Mouse (Mus musculus): ENCODE measurements around the gene 4933417A18Rik. TPM values are rescaled to one million over a fixed set of nuclear protein-coding genes. Genes with fewer than 3 reads are reported as not detected.
A peak's percentile ranks its signal among the peaks of the same experiment; 100 is the strongest.
"Not testable (repeated sequence)": the region's sequence is repeated elsewhere in the genome, so short reads cannot be mapped to it uniquely, and the experiment has no call there.

4933417A18Rik gene
- not detected in 2 replicates for polyA plus RNA-seq (2016; fragmentation: Nextera tagmentation; extraction: Ambion mirVana)

GRCm38 (mm10) chr13:34924210-34924609 lies at the start of gene 4933417A18Rik, which contains the start of gene Fam217a:
Gene 4933417A18Rik (plus strand): TSS chr13:34924409.
Gene Fam217a (minus strand): TSS chr13:34924310.
- ATAC-seq (ENCODE audit: low FRiP score, low read depth), result no peak
- H3K36me3 ChIP-seq, result no peaks in the 10 kb centered on the region
- no peak within 1 kb of the TSS for H3K27ac ChIP-seq (replicated peaks)
- H3K4me2 ChIP-seq (replicated peaks), result no peak within 1 kb of the TSS
- 82% methylated on average over 4 of the region's 4 CpGs for WGBS
- H3K27me3 ChIP-seq, result no peaks in the 10 kb centered on the region
- no peaks in the 10 kb centered on the region for H3K9me3 ChIP-seq
- no peak within 1 kb of the TSS for H3K9ac ChIP-seq (replicated peaks)
- no peaks in the 10 kb centered on the region for H3K4me1 ChIP-seq
- H3K4me3 ChIP-seq, result no peak within 1 kb of the TSS

GRCm38 (mm10) chr13:34874736-34875135 lies 49.5 kb upstream of the 4933417A18Rik start:
- peak; percentile 23; the same call in 1 of the 2 replicates for ATAC-seq (ENCODE audit: low FRiP score, low read depth)
- H3K9me3 ChIP-seq, H3K36me3 ChIP-seq, H3K27me3 ChIP-seq: not testable (repeated sequence)
- peaks cover 24% of the 10 kb centered on the region for H3K4me1 ChIP-seq
- H3K4me3 ChIP-seq, result peak overlapping the region; percentile 70
- 22% methylated on average over 13 of the region's 13 CpGs for WGBS
- H3K9ac ChIP-seq (replicated peaks), result peak overlapping the region; percentile 80; the same call in 1 of the 2 replicates
- peak overlapping the region; percentile 99 for H3K27ac ChIP-seq (replicated peaks)
- peak overlapping the region; percentile 76 for H3K4me2 ChIP-seq (replicated peaks)

- Histone ChIP-seq H3K27ac (replicated peaks) (peak within 1 kb of the TSS; percentile 99), H3K27me3 (no peaks in the 10 kb centered on the region), H3K4me3 (peak within 1 kb of the TSS; percentile 70), H3K4me2 (replicated peaks) (peak within 1 kb of the TSS; percentile 76), H3K9me3 (no peaks in the 10 kb centered on the region), H3K36me3 (no peaks in the 10 kb centered on the region), H3K4me1 (peaks cover 24% of the 10 kb centered on the region), H3K9ac (replicated peaks) (peak within 1 kb of the TSS; percentile 80)
- under 1% methylated on average over 40 of the region's 40 CpGs for WGBS
- peak; percentile 80 for ATAC-seq (ENCODE audit: low FRiP score, low read depth)
These were observed 49.0 kb upstream of the 4933417A18Rik start, which contains the start of gene Prpf4b for GRCm38 (mm10) chr13:34875166-34875710. Gene Prpf4b (plus strand): TSS chr13:34875302.

- H3K4me1 ChIP-seq, result peaks cover 24% of the 10 kb centered on the region
- under 1% methylated on average over 49 of the region's 50 CpGs for WGBS
- no peaks in the 10 kb centered on the region for H3K27me3 ChIP-seq
- peak overlapping the region; percentile 80 for H3K9ac ChIP-seq (replicated peaks)
- H3K4me3 ChIP-seq, result peak overlapping the region; percentile 70
- H3K4me2 ChIP-seq (replicated peaks), result peak overlapping the region; percentile 76
- H3K27ac ChIP-seq (replicated peaks), result peak overlapping the region; percentile 99
- H3K9me3 ChIP-seq, result no peaks in the 10 kb centered on the region
- ATAC-seq (ENCODE audit: low FRiP score, low read depth), result peak; percentile 61
- H3K36me3 ChIP-seq, result no peaks in the 10 kb centered on the region
These were observed 48.3 kb upstream of the 4933417A18Rik start for GRCm38 (mm10) chr13:34875741-34876445.

- H3K4me1 ChIP-seq, result peaks cover 24% of the 10 kb centered on the region
- H3K4me2 ChIP-seq (replicated peaks), result peak overlapping the region; percentile 76
- H3K9me3 ChIP-seq, result no peaks in the 10 kb centered on the region
- ATAC-seq (ENCODE audit: low FRiP score, low read depth), result no peak
- H3K4me3 ChIP-seq, result peak overlapping the region; percentile 70
- H3K27ac ChIP-seq (replicated peaks), result no peak overlapping the region
- WGBS, result 6% methylated on average over 3 of the region's 3 CpGs
- H3K36me3 ChIP-seq, result no peaks in the 10 kb centered on the region
- peak overlapping the region; percentile 80 for H3K9ac ChIP-seq (replicated peaks)
- no peaks in the 10 kb centered on the region for H3K27me3 ChIP-seq
These were observed 47.7 kb upstream of the 4933417A18Rik start for GRCm38 (mm10) chr13:34876481-34876880.

- Histone ChIP-seq H3K9me3 (no peaks in the 10 kb centered on the region), H3K27me3 (no peaks in the 10 kb centered on the region), H3K4me1 (no peaks in the 10 kb centered on the region), H3K4me3 (no peak overlapping the region), H3K9ac (replicated peaks) (no peak overlapping the region), H3K4me2 (replicated peaks) (no peak overlapping the region), H3K36me3 (peaks cover 87% of the 10 kb centered on the region), H3K27ac (replicated peaks) (no peak overlapping the region)
- ATAC-seq (ENCODE audit: low FRiP score, low read depth), result no peak
- 47% methylated on average over 1 of the region's 1 CpGs for WGBS
These were observed 31.3 kb upstream of the 4933417A18Rik start for GRCm38 (mm10) chr13:34892871-34893270.

GRCm38 (mm10) chr13:34914614-34915013 lies 9.6 kb upstream of the 4933417A18Rik start:
- H3K9me3 ChIP-seq, result no peaks in the 10 kb centered on the region
- no peak for ATAC-seq (ENCODE audit: low FRiP score, low read depth)
- H3K4me3 ChIP-seq, result no peak overlapping the region
- H3K27ac ChIP-seq (replicated peaks), result no peak overlapping the region
- H3K4me2 ChIP-seq (replicated peaks), result no peak overlapping the region
- no peak overlapping the region for H3K9ac ChIP-seq (replicated peaks)
- H3K36me3 ChIP-seq, result no peaks in the 10 kb centered on the region
- peaks cover 7% of the 10 kb centered on the region for H3K4me1 ChIP-seq
- WGBS, result 91% methylated on average over 9 of the region's 9 CpGs
- no peaks in the 10 kb centered on the region for H3K27me3 ChIP-seq

GRCm38 (mm10) chr13:34916520-34917167 lies 7.6 kb upstream of the 4933417A18Rik start:
- no peak overlapping the region for H3K27ac ChIP-seq (replicated peaks)

GRCm38 (mm10) chr13:34934931-34935644 lies 10.9 kb downstream of the 4933417A18Rik start:
- Histone ChIP-seq H3K27ac (replicated peaks) (no peak overlapping the region), H3K4me1 (no peaks in the 10 kb centered on the region), H3K9ac (replicated peaks) (no peak overlapping the region), H3K4me2 (replicated peaks) (no peak overlapping the region), H3K9me3 (no peaks in the 10 kb centered on the region), H3K27me3 (no peaks in the 10 kb centered on the region), H3K4me3 (no peak overlapping the region), H3K36me3 (no peaks in the 10 kb centered on the region)
- 82% methylated on average over 10 of the region's 10 CpGs for WGBS
- no peak for ATAC-seq (ENCODE audit: low FRiP score, low read depth)

More at GRCm38 (mm10) chr13:34916520-34917167, 7.6 kb upstream of the 4933417A18Rik start:
- H3K4me1 ChIP-seq, result peaks cover 7% of the 10 kb centered on the region
- 39% methylated on average over 37 of the region's 37 CpGs for WGBS
- H3K9me3 ChIP-seq, result no peaks in the 10 kb centered on the region
- no peaks in the 10 kb centered on the region for H3K27me3 ChIP-seq
- ATAC-seq (ENCODE audit: low FRiP score, low read depth), result 0 out of 2 replicates have a peak, but pooled peaks have one; percentile 30
- peak overlapping the region; percentile 52 for H3K4me2 ChIP-seq (replicated peaks)
- no peaks in the 10 kb centered on the region for H3K36me3 ChIP-seq
- no peak overlapping the region; the same call in 1 of the 2 replicates for H3K9ac ChIP-seq (replicated peaks)
- H3K4me3 ChIP-seq, result peak overlapping the region; percentile 33

GRCm38 (mm10) chr13:34942370-34942769 lies 18.2 kb downstream of the 4933417A18Rik start:
- Histone ChIP-seq H3K9ac (replicated peaks) (no peak overlapping the region), H3K9me3 (no peaks in the 10 kb centered on the region), H3K27me3 (no peaks in the 10 kb centered on the region), H3K4me1 (no peaks in the 10 kb centered on the region), H3K4me2 (replicated peaks) (no peak overlapping the region), H3K36me3 (no peaks in the 10 kb centered on the region), H3K4me3 (no peak overlapping the region), H3K27ac (replicated peaks) (no peak overlapping the region)
- ATAC-seq (ENCODE audit: low FRiP score, low read depth), result no peak

- H3K4me1 ChIP-seq; H3K4me3 ChIP-seq; H3K27ac ChIP-seq (replicated peaks); H3K9me3 ChIP-seq; H3K9ac ChIP-seq (replicated peaks); H3K4me2 ChIP-seq (replicated peaks); ATAC-seq (ENCODE audit: low FRiP score, low read depth); H3K36me3 ChIP-seq; H3K27me3 ChIP-seq: not testable (repeated sequence)
- 93% methylated on average over 2 of the region's 2 CpGs for WGBS
These were observed 27.2 kb downstream of the 4933417A18Rik start for GRCm38 (mm10) chr13:34951437-34951836.

All from midbrain, embryonic 12.5 days (tissue).